Mouse (Mus musculus): ENCODE results near the gene Smad3. TPM values are rescaled to one million over a fixed set of nuclear protein-coding genes. Genes with fewer than 3 reads are reported as not detected.

The Smad3 gene
- polyA plus RNA-seq, 1 experiment from 2014 or later = 15.2 TPM

- no peak for ATAC-seq (ENCODE audit: insufficient read depth, low FRiP score, low TSS enrichment)
- no peak for DNase-seq (ENCODE audit: low spot score)
- Histone ChIP-seq H3K4me3 (ENCODE audit: low read depth, low read length) (no peak overlapping the region), H3K27ac (ENCODE audit: low read depth, low read length) (no peak overlapping the region), H3K4me2 (ENCODE audit: low read depth) (no peak overlapping the region), H3K9ac (ENCODE audit: low read length) (no peak overlapping the region), H3K36me3 (ENCODE audit: control insufficient read depth, insufficient read depth, low read length) (no peaks in the 10 kb centered on the region), H3K9me3 (ENCODE audit: control insufficient read depth, low read length) (no peaks in the 10 kb centered on the region), H3K4me1 (ENCODE audit: control insufficient read depth, insufficient read depth, low read length) (peaks cover 16% of the 10 kb centered on the region), H3K27me3 (ENCODE audit: control insufficient read depth, insufficient read depth, low read length) (no peaks in the 10 kb centered on the region)
- WGBS = 93% methylated on average over 2 of the region's 2 CpGs
Observed at GRCm38 (mm10) chr9:63609776-63610175, 148.0 kb downstream of the Smad3 start.

GRCm38 (mm10) chr9:63609246-63609645, 148.5 kb downstream of the Smad3 start:
- WGBS = 81% methylated on average over 8 of the region's 8 CpGs
- DNase-seq (ENCODE audit: low spot score) = no peak

GRCm38 (mm10) chr9:63608006-63608405, 149.8 kb downstream of the Smad3 start:
- Histone ChIP-seq H3K4me1 (ENCODE audit: control insufficient read depth, insufficient read depth, low read length) (peaks cover 23% of the 10 kb centered on the region), H3K27ac (ENCODE audit: low read depth, low read length) (no peak overlapping the region), H3K4me2 (ENCODE audit: low read depth) (no peak overlapping the region), H3K36me3 (ENCODE audit: control insufficient read depth, insufficient read depth, low read length) (no peaks in the 10 kb centered on the region), H3K4me3 (ENCODE audit: low read depth, low read length) (no peak overlapping the region), H3K27me3 (ENCODE audit: control insufficient read depth, insufficient read depth, low read length) (no peaks in the 10 kb centered on the region), H3K9me3 (ENCODE audit: control insufficient read depth, low read length) (no peaks in the 10 kb centered on the region), H3K9ac (ENCODE audit: low read length) (no peak overlapping the region)
- 86% methylated on average over 6 of the region's 6 CpGs for WGBS
- no peak for ATAC-seq (ENCODE audit: insufficient read depth, low FRiP score, low TSS enrichment)
- DNase-seq (ENCODE audit: low spot score) = no peak

More at GRCm38 (mm10) chr9:63609246-63609645, 148.5 kb downstream of the Smad3 start:
- Histone ChIP-seq H3K9me3 (ENCODE audit: control insufficient read depth, low read length) (no peaks in the 10 kb centered on the region), H3K4me1 (ENCODE audit: control insufficient read depth, insufficient read depth, low read length) (peaks cover 16% of the 10 kb centered on the region), H3K4me3 (ENCODE audit: low read depth, low read length) (no peak overlapping the region), H3K27me3 (ENCODE audit: control insufficient read depth, insufficient read depth, low read length) (no peaks in the 10 kb centered on the region), H3K27ac (ENCODE audit: low read depth, low read length) (no peak overlapping the region), H3K9ac (ENCODE audit: low read length) (no peak overlapping the region), H3K4me2 (ENCODE audit: low read depth) (no peak overlapping the region), H3K36me3 (ENCODE audit: control insufficient read depth, insufficient read depth, low read length) (no peaks in the 10 kb centered on the region)
- no peak for ATAC-seq (ENCODE audit: insufficient read depth, low FRiP score, low TSS enrichment)

GRCm38 (mm10) chr9:63606594-63606993, 151.2 kb downstream of the Smad3 start:
- Histone ChIP-seq H3K36me3 (ENCODE audit: control insufficient read depth, insufficient read depth, low read length) (no peaks in the 10 kb centered on the region), H3K27me3 (ENCODE audit: control insufficient read depth, insufficient read depth, low read length) (no peaks in the 10 kb centered on the region), H3K9me3 (ENCODE audit: control insufficient read depth, low read length) (no peaks in the 10 kb centered on the region), H3K4me3 (ENCODE audit: low read depth, low read length) (no peak overlapping the region), H3K9ac (ENCODE audit: low read length) (no peak overlapping the region), H3K27ac (ENCODE audit: low read depth, low read length) (no peak overlapping the region), H3K4me2 (ENCODE audit: low read depth) (no peak overlapping the region), H3K4me1 (ENCODE audit: control insufficient read depth, insufficient read depth, low read length) (peaks cover 15% of the 10 kb centered on the region)
- DNase-seq (ENCODE audit: low spot score) = no peak
- WGBS = 82% methylated on average over 2 of the region's 2 CpGs
- no peak for ATAC-seq (ENCODE audit: insufficient read depth, low FRiP score, low TSS enrichment)

- H3K9ac ChIP-seq (ENCODE audit: low read length) = no peak overlapping the region
- no peaks in the 10 kb centered on the region for H3K9me3 ChIP-seq (ENCODE audit: control insufficient read depth, low read length)
- peak overlapping the region; percentile 88; the same call in 1 of the 2 replicates for H3K4me3 ChIP-seq (ENCODE audit: low read depth, low read length)
- peaks cover 12% of the 10 kb centered on the region; the same call in 1 of the 2 replicates for H3K4me1 ChIP-seq (ENCODE audit: control insufficient read depth, insufficient read depth, low read length)
- H3K27ac ChIP-seq (ENCODE audit: low read depth, low read length) = no peak overlapping the region
- H3K4me2 ChIP-seq (ENCODE audit: low read depth) = peak overlapping the region; percentile 50; the same call in 1 of the 2 replicates
- no peak for DNase-seq (ENCODE audit: low spot score)
- ATAC-seq (ENCODE audit: insufficient read depth, low FRiP score, low TSS enrichment) = no peak
- H3K36me3 ChIP-seq (ENCODE audit: control insufficient read depth, insufficient read depth, low read length) = no peaks in the 10 kb centered on the region
- WGBS = 71% methylated on average over 6 of the region's 6 CpGs
- H3K27me3 ChIP-seq (ENCODE audit: control insufficient read depth, insufficient read depth, low read length) = no peaks in the 10 kb centered on the region
Observed at GRCm38 (mm10) chr9:63603849-63604248, 153.9 kb downstream of the Smad3 start.

- Histone ChIP-seq H3K9me3 (ENCODE audit: control insufficient read depth, low read length) (no peaks in the 10 kb centered on the region), H3K4me3 (ENCODE audit: low read depth, low read length) (peak within 1 kb of the TSS; percentile 88), H3K36me3 (ENCODE audit: control insufficient read depth, insufficient read depth, low read length) (no peaks in the 10 kb centered on the region), H3K9ac (ENCODE audit: low read length) (peak within 1 kb of the TSS; percentile 89), H3K27ac (ENCODE audit: low read depth, low read length) (no peak within 1 kb of the TSS), H3K27me3 (ENCODE audit: control insufficient read depth, insufficient read depth, low read length) (no peaks in the 10 kb centered on the region), H3K4me2 (ENCODE audit: low read depth) (peak within 1 kb of the TSS; percentile 50), H3K4me1 (ENCODE audit: control insufficient read depth, insufficient read depth, low read length) (peaks cover 12% of the 10 kb centered on the region; the same call in 1 of the 2 replicates)
- 2% methylated on average over 48 of the region's 70 CpGs for WGBS
- peak; percentile 97 for DNase-seq (ENCODE audit: low spot score)
- ATAC-seq (ENCODE audit: insufficient read depth, low FRiP score, low TSS enrichment) = peak; percentile 97
Observed at GRCm38 (mm10) chr9:63602043-63602939, 155.5 kb downstream of the Smad3 start, which contains the start of the genes Iqch and Aagab. Gene Iqch, minus strand, starts transcription at chr9:63602493. Gene Aagab, plus strand, starts transcription at chr9:63602660.

Other genes starting within 250 kb of the Smad3 start
- gene Iqch, start 155.5 kb downstream of the Smad3 start, polyA plus RNA-seq (2014; fragmentation: Nextera tagmentation; extraction: Ambion mirVana) = 0.12 and 0.19 TPM in 2 replicates
- gene Aagab, start 155.3 kb downstream of the Smad3 start, polyA plus RNA-seq (2014; fragmentation: Nextera tagmentation; extraction: Ambion mirVana) = 51.9 and 54.3 TPM in 2 replicates

All from neural tube, embryonic 11.5 days (tissue).